Mouse (Mus musculus): Measurements from ENCODE around the gene Omd.

Omd gene

DNA sequence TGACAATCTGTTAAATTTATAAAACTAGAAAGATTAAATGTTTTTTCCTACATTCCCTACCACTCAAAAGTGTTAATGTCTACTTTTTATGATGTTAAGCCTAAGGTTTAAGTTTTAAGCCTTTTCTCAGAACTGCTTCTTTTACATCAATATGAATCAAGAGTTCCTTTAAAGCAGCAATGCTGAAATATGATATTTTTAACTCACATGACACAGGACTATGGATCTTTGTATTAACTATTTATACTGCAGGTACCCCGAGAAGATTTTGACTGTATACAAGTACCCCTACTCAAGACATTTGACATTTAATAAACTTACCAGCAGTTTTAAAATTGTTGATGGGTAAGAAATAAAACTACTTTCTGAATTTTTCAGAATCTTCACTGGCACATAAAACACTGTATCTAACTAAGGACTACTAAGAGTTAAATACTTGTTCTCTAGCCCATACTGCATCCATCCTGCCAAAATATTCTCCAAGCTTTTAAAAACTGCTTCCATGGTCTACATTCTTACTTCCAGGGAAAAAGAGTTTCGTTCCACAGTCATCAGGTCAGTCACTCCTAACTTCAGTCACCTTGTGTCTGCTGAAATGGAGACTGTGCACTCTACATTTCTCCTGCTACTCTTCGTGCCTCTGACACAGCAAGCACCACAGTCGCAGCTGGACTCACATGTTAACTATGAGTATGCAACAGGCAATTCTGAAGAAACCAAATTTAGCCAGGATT, 26.5 kb downstream of the Omd start:
- no peak for DNase-seq (ENCODE audit: low read depth in 1 of 2, low spot score in 2 of 2)

GRCm38 (mm10) chr13:49617021-49617420, 34.8 kb downstream of the Omd start:
- DNase-seq (ENCODE audit: low read depth in 1 of 2, low spot score in 2 of 2) = no peak

- DNase-seq (ENCODE audit: low read depth in 1 of 2, low spot score in 2 of 2) = no peak
Observed at GRCm38 (mm10) chr13:49618365-49618764, 36.1 kb downstream of the Omd start.

DNA sequence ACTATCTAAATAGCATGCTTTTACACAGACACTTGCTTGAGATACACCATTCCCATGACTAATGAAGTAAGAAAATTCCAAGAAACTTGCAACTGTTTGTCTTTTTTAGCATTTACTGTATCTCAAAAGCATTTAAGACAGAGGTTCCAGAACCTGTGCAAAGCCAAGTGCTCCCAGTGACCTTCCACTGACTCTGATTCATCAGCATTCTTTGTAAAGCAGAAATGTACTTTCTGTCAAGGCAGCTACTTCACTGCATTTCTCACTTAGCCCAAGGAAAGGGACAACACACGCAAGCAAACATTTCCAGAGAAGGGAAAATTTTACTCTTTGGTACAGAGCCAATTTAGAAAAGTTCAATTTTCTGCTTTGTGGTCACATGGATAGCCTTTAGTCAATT, 41.0 kb downstream of the Omd start:
- no peak for DNase-seq (ENCODE audit: low read depth in 1 of 2, low spot score in 2 of 2)

DNA sequence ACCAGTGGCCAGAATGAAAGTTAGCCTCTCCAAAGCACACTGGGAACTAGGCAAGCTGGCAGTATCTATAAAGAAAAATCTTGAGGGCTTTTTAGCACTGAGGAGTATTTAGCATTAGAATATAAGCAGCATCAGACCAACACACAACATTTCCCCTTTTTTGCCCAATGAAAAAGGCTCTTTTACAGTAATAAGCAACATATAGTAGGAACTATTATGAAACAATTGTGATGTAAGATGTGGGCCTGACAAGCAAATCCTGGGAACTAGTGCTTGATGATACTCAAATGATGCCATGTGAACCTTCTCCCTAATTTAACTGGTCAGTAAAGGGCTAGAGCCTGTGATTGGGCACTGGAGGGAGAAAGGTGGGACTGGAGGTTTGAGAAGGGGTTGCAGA, 45.9 kb downstream of the Omd start:
- no peak for DNase-seq (ENCODE audit: low read depth in 1 of 2, low spot score in 2 of 2)

- DNase-seq (ENCODE audit: low read depth in 1 of 2, low spot score in 2 of 2) = no peak
Observed at GRCm38 (mm10) chr13:49629076-49629475, 46.8 kb downstream of the Omd start.

DNA sequence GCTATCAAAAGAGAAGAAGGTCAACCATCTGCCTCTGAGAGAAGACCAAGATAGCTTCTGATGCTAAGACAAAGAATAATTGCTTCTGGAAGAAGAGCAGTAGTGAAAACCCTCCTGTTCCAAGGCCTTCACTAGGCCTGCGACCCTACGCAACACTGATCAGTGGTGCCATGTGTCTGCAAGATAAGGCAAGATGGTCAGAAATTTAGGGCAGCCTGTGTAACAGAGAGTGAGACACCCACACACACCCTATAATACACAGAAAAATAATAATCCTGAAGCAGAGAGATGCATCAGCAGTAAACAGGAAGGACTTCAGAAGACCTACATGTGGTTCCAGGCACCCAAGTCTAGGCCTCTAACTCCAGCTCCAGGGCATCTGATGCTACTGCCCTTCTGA, 57.7 kb downstream of the Omd start:
- no peak for DNase-seq (ENCODE audit: low read depth in 1 of 2, low spot score in 2 of 2)
